Mouse (Mus musculus) ovary, adult 2 months (tissue): ENCODE measurements around the gene Fam172a. TPM values are rescaled to one million over a fixed set of nuclear protein-coding genes. Genes with fewer than 3 reads are reported as not detected.

Experiments
- polyA plus RNA-seq: library from polyadenylated mRNA; depleted of rRNA; stranded (reverse); fragments of >200 nt; gene quantifications from 2 replicates; pipeline ENCODE4 v1.2.3, GENCODE M21; 2012; rRNA removed

The Fam172a gene
- polyA plus RNA-seq, result 12.0 and 16.8 TPM in 2 replicates

DNA sequence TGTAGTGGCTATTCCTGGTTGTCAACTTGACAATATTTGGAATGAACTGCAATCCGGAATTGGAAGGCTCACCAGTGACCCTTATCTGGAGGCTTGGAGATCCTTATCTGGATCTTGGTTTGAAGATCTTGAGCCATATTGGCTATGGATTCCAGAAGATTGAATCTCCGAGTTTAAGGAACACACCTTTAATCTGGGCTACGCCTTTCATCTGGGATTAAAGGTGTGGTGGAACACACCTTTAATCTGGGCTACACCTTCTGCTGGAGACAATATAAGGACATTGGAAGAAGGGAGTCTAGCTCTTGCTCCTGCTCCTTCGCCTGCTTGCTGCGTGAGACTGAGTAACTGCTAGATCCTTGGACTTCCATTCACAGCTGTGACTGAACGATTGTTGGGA is at the start of gene Fam172a:
Gene Fam172a, plus strand, starts transcription at position 301 of the 400 bp plus-strand sequence.

DNA sequence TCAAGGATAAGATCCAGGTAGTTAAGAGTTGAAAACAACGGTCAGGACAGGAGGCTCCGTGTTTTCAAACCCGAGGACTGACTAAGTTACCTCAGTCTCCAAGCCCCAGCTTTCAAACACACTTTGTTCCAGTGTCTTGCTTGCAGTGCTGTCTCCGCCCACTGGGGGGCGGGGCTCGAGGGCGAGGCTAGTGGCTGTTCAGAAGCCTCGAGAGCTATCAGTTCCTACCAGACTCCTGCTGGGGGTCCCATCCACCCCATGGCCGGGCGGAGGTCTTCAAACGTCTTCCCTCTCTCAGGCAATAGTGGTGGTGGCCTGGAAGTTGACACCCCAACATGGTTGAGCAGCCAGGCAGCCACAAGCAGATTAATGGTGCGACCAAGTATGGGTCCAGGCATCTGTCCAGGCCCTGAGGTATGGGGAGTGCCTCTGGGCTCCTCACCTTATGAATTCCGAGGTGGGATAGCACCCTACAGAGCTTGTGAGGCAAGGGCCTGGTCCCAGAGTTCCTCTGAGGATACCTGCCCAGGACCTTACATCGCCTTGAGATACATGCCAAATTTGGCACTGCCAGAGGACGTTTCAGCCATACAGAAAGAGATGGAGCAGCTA is 323.0 kb downstream of the Fam172a start, which contains the start of gene Pou5f2:
Gene Pou5f2, plus strand, starts transcription at position 220 of the 612 bp plus-strand sequence.

DNA sequence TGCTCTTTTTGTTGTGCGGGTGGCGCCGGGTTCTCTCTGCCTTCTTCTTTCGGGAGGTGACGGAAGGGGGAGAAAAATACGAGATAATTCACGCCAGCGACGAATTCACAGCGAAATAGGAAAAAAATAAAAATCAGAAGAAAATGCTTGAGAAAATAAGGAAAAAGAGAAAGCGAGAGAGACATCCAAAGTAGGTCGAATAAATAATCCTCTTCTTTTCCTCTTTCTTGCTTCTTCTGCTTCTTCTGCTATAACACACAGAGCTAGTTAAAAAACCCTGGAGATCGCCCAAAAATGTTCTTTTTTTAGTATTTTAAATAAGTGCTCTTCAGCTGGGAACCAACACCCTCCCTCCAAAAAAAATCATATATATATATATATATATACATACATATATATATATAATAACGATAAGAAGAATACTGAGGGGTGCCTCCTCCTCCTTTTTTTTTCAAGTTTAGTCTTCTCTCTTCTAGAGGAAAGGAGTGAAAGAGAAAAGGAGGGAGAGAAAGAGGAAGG is 497.9 kb downstream of the Fam172a start, which contains the start of gene Nr2f1:
Gene Nr2f1, minus strand, starts transcription at position 116 of the 519 bp plus-strand sequence.

